Mouse (Mus musculus) megakaryocyte, adult 5-6 weeks (primary cell): ENCODE measurements around the gene AC134908.4. TPM values are rescaled to one million over a fixed set of nuclear protein-coding genes. Genes with fewer than 3 reads are reported as not detected.

Experiments used
- total RNA-seq, 2 experiments: library from RNA; stranded (forward) in 1 of 2; stranded (reverse) in 1 of 2; fragments of 153-499, 151-499 nt in 1 of 2; fragments of 221-1000, 200-1000 nt in 1 of 2; gene quantifications; 2 replicates each; pipeline versions ENCODE4 v1.2.3 to v1.2.4; 2015 to 2017

The AC134908.4 gene
- total RNA-seq, 2 experiments from 2014 or later, result 0.69 TPM; not detected in 1

Other genes with a start within 250 kb of the AC134908.4 start
- not detected in 2 replicates for gene Sox8, start 225.0 kb downstream of the AC134908.4 start, total RNA-seq (2015)
- gene Sox8, start 225.0 kb downstream of the AC134908.4 start, total RNA-seq (2017), result not detected in 2 replicates
- 37.8 and 38.4 TPM in 2 replicates for gene Lmf1, start 216.6 kb downstream of the AC134908.4 start, total RNA-seq (2015)
- gene Lmf1, start 216.6 kb downstream of the AC134908.4 start, total RNA-seq (2017), result 16.7 and 17.0 TPM in 2 replicates
- gene Gng13, start 78.5 kb downstream of the AC134908.4 start, total RNA-seq (2015), result not detected in 2 replicates
- not detected in 2 replicates for gene Gng13, start 78.5 kb downstream of the AC134908.4 start, total RNA-seq (2017)
- gene Chtf18, start 68.2 kb downstream of the AC134908.4 start, total RNA-seq (2015), result 11.2 and 17.1 TPM in 2 replicates
- 19.9 and 21.8 TPM in 2 replicates for gene Chtf18, start 68.2 kb downstream of the AC134908.4 start, total RNA-seq (2017)
- 6.0 and 7.0 TPM in 2 replicates for gene Rpusd1, start 68.0 kb downstream of the AC134908.4 start, total RNA-seq (2015)
- 3.9 TPM in 2 replicates for gene Rpusd1, start 68.0 kb downstream of the AC134908.4 start, total RNA-seq (2017)
- 0.16 TPM in 1 of 2 replicates, not detected in the other for gene Mslnl, start 59.6 kb downstream of the AC134908.4 start, total RNA-seq (2015)
- not detected in 2 replicates for gene Mslnl, start 59.6 kb downstream of the AC134908.4 start, total RNA-seq (2017)
- not detected in 2 replicates for gene Msln, start 41.3 kb downstream of the AC134908.4 start, total RNA-seq (2015)
- gene Msln, start 41.3 kb downstream of the AC134908.4 start, total RNA-seq (2017), result not detected in 2 replicates
- gene Narfl, start 21.9 kb downstream of the AC134908.4 start, total RNA-seq (2015), result 11.6 and 14.5 TPM in 2 replicates
- 12.8 and 28.3 TPM in 2 replicates for gene Narfl, start 21.9 kb downstream of the AC134908.4 start, total RNA-seq (2017)
- gene Haghl, start 10.0 kb downstream of the AC134908.4 start, total RNA-seq (2015), result 10.3 and 10.5 TPM in 2 replicates
- 10.7 and 15.9 TPM in 2 replicates for gene Haghl, start 10.0 kb downstream of the AC134908.4 start, total RNA-seq (2017)
- gene Ccdc78, start 9.1 kb downstream of the AC134908.4 start, total RNA-seq (2015), result not detected in 2 replicates
- gene Ccdc78, start 9.1 kb downstream of the AC134908.4 start, total RNA-seq (2017), result 0.16 TPM in 1 of 2 replicates, not detected in the other
- gene Fam173a, start 2.8 kb downstream of the AC134908.4 start, total RNA-seq (2015), result 69.7 and 85.6 TPM in 2 replicates
- 17.7 and 36.5 TPM in 2 replicates for gene Fam173a, start 2.8 kb downstream of the AC134908.4 start, total RNA-seq (2017)
- 2.6 and 3.2 TPM in 2 replicates for gene Metrn, start 1.5 kb upstream of the AC134908.4 start, total RNA-seq (2015)
- 8.3 and 11.2 TPM in 2 replicates for gene Metrn, start 1.5 kb upstream of the AC134908.4 start, total RNA-seq (2017)
- gene Fbxl16, start 13.4 kb upstream of the AC134908.4 start, total RNA-seq (2015), result not detected in 2 replicates
- gene Fbxl16, start 13.4 kb upstream of the AC134908.4 start, total RNA-seq (2017), result not detected in 2 replicates
- 4.6 and 6.9 TPM in 2 replicates for gene Wdr24, start 28.0 kb upstream of the AC134908.4 start, total RNA-seq (2015)
- gene Wdr24, start 28.0 kb upstream of the AC134908.4 start, total RNA-seq (2017), result 12.3 and 15.1 TPM in 2 replicates
- 6.0 and 7.7 TPM in 2 replicates for gene Jmjd8, start 33.2 kb upstream of the AC134908.4 start, total RNA-seq (2015)
- 10.6 and 14.4 TPM in 2 replicates for gene Jmjd8, start 33.2 kb upstream of the AC134908.4 start, total RNA-seq (2017)
- gene Stub1, start 37.7 kb upstream of the AC134908.4 start, total RNA-seq (2015), result 48.4 and 54.7 TPM in 2 replicates
- 62.6 and 67.6 TPM in 2 replicates for gene Stub1, start 37.7 kb upstream of the AC134908.4 start, total RNA-seq (2017)
- 0.98 and 1.4 TPM in 2 replicates for gene Rhbdl1, start 41.6 kb upstream of the AC134908.4 start, total RNA-seq (2015)
- gene Rhbdl1, start 41.6 kb upstream of the AC134908.4 start, total RNA-seq (2017), result 0.55 and 0.69 TPM in 2 replicates
- 0.07 TPM in 1 of 2 replicates, not detected in the other for gene Gm20683, start 46.1 kb upstream of the AC134908.4 start, total RNA-seq (2015)
- 0.33 TPM in 1 of 2 replicates, not detected in the other for gene Gm20683, start 46.1 kb upstream of the AC134908.4 start, total RNA-seq (2017)
- gene Rhot2, start 49.2 kb upstream of the AC134908.4 start, total RNA-seq (2015), result 14.0 and 15.6 TPM in 2 replicates
- gene Rhot2, start 49.2 kb upstream of the AC134908.4 start, total RNA-seq (2017), result 13.9 and 30.4 TPM in 2 replicates
- gene Wdr90, start 65.8 kb upstream of the AC134908.4 start, total RNA-seq (2015), result 17.3 and 19.3 TPM in 2 replicates
- 7.8 and 9.5 TPM in 2 replicates for gene Wdr90, start 65.8 kb upstream of the AC134908.4 start, total RNA-seq (2017)
- 1.8 and 3.5 TPM in 2 replicates for gene Mcrip2, start 73.1 kb upstream of the AC134908.4 start, total RNA-seq (2015)
- gene Mcrip2, start 73.1 kb upstream of the AC134908.4 start, total RNA-seq (2017), result 3.1 and 4.1 TPM in 2 replicates
- gene Mettl26, start 79.4 kb upstream of the AC134908.4 start, total RNA-seq (2015), result 18.9 and 20.3 TPM in 2 replicates
- gene Mettl26, start 79.4 kb upstream of the AC134908.4 start, total RNA-seq (2017), result 3.7 and 6.0 TPM in 2 replicates
- 1.0 and 1.6 TPM in 2 replicates for gene Wfikkn1, start 85.2 kb upstream of the AC134908.4 start, total RNA-seq (2015)
- 0.04 and 0.15 TPM in 2 replicates for gene Wfikkn1, start 85.2 kb upstream of the AC134908.4 start, total RNA-seq (2017)
- 7.9 and 12.8 TPM in 2 replicates for gene Rab40c, start 124.1 kb upstream of the AC134908.4 start, total RNA-seq (2015)
- gene Rab40c, start 124.1 kb upstream of the AC134908.4 start, total RNA-seq (2017), result 9.1 and 16.1 TPM in 2 replicates
- 44.2 and 45.2 TPM in 2 replicates for gene Pigq, start 149.3 kb upstream of the AC134908.4 start, total RNA-seq (2015)
- 33.8 and 36.5 TPM in 2 replicates for gene Pigq, start 149.3 kb upstream of the AC134908.4 start, total RNA-seq (2017)
- gene Nhlrc4, start 149.3 kb upstream of the AC134908.4 start, total RNA-seq (2015), result not detected in 2 replicates
- not detected in 2 replicates for gene Nhlrc4, start 149.3 kb upstream of the AC134908.4 start, total RNA-seq (2017)
- gene A930017K11Rik, start 156.9 kb upstream of the AC134908.4 start, total RNA-seq (2015), result not detected in 2 replicates
- not detected in 2 replicates for gene A930017K11Rik, start 156.9 kb upstream of the AC134908.4 start, total RNA-seq (2017)
- gene Capn15, start 190.1 kb upstream of the AC134908.4 start, total RNA-seq (2015), result 9.1 and 10.4 TPM in 2 replicates
- 3.5 and 3.7 TPM in 2 replicates for gene Capn15, start 190.1 kb upstream of the AC134908.4 start, total RNA-seq (2017)